Mouse (Mus musculus) megakaryocyte, adult 5-6 weeks (primary cell): ENCODE measurements around the gene Psme4. TPM values are rescaled to one million over a fixed set of nuclear protein-coding genes. Genes with fewer than 3 reads are reported as not detected.

Experiments
- ATAC-seq: 2 replicates; pipeline ENCODE4 v1.8.0; 2016; ENCODE audit warnings: mild to moderate bottlenecking, inconsistent platforms; ENCODE audit not compliant: poor library complexity, severe bottlenecking
- total RNA-seq, 2 experiments: library from RNA; stranded (forward) in 1 of 2; stranded (reverse) in 1 of 2; fragments of 153-499, 151-499 nt in 1 of 2; fragments of 221-1000, 200-1000 nt in 1 of 2; gene quantifications; 2 replicates each; pipeline versions ENCODE4 v1.2.3 to v1.2.4; 2015 to 2017

Psme4 gene
- total RNA-seq, 2 experiments from 2014 or later, result 52.5 to 60.5 TPM

DNA sequence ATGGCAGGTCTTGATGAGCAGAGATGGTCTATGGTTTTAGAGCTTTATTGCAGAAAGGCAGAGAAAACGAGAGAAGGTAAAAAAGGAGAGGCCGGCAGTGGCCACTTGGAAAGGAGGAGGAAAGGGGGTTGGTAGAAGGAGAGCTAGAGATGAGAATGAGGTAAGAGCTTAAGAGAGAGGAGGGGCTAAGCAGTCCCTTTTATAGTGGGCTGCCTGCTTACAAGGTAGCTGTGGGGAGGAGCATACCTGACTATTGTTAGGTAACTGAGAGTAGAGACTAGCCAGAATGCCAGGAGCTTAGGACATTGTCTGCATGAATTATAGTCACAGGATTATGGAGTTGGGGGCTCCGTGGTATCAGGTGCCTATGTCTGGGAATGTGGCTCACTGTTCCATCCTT lies 14.0 kb downstream of the Psme4 start:
- no peak for ATAC-seq

DNA sequence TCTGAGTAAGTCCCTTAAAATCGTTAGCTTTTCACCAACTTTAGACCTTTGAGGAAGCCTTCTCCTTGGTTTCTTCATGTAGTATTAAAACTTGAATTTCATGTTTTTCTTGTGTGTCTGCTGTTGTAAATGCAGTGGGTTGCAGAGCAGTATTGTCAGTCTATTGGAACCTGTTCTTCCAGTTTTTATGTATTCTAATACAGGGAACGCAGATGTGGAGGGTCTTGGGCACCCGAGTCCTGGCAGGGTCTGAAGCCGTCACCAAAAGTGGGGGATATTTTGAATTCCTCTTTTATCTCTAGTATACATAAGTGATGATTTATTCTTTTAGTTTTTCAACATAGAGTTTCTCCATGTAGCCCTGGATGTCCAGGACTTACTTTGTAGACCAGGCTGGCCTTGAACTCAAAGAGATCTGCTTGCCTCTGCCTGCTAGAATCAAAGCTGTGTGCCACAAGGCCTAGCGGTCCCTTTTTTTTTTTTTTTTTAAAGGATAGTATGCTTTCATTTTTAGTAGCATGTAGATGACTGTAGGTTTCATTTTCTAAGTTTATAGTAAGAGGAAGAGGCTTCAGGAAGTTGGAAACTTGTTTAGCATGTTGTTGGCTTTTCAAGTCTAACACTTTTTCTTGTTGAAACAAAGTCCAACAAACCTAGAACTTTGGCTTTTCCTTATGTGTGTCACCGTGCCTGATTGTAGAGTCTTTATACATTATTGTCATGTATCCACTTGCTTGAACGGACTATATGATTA lies 14.9 kb downstream of the Psme4 start:
- peak; percentile 71 for ATAC-seq

DNA sequence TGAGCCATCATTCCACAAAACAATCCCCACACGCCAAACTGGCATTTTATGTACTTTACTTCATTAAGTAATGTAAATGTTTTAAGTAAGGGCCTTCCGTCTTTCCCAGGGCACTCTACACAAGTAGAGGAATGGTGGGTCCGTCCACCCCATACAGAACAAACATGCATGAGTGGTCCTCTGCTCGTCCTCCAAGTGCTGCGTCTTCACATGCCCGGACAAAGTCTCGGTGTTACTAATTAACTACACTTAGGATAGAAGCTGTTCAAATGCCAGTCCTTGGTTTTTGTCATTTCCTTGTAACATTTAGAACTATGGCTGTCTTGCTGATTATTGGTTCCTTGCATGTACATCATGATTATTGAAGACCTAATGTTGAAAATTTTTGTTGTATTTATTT lies 21.2 kb downstream of the Psme4 start:
- no peak for ATAC-seq

DNA sequence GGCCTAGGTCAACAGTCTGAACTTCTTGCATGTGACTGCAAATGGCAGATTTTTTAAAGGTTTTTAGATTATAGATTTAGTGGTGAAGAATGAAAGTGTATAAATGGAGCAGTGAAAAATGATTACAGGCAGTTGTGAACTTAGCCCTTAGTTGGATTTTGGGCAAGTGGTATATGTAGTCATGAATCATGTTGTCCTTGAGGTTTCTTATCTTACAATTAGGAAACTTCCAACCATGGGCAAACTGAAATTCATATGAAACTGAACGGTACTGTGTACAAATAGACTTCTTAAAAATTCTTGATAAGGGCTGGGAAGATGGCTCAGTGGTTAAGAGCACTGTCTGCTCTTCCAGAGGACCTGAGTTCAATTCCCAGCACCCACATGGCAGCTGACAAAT lies 22.2 kb downstream of the Psme4 start:
- ATAC-seq, result no peak

DNA sequence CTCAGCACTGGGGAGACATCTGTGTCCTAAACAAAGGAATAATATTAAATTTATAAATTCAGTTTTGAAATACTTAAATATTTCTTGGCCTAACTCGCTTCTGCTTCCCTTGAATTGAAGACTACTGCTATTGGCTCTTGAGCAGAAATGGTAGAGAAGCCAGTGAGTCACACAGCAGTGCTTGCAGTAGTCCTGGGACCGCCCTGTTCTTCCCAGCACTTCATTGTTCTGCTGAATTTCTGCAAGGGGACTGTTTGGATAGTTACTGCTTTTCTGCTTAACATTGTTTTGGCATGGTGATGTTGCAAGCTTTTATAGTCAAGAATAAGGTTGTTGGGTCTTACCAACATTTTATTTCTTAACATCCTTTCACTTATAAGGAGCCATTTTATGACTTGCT lies 25.7 kb downstream of the Psme4 start:
- no peak for ATAC-seq

DNA sequence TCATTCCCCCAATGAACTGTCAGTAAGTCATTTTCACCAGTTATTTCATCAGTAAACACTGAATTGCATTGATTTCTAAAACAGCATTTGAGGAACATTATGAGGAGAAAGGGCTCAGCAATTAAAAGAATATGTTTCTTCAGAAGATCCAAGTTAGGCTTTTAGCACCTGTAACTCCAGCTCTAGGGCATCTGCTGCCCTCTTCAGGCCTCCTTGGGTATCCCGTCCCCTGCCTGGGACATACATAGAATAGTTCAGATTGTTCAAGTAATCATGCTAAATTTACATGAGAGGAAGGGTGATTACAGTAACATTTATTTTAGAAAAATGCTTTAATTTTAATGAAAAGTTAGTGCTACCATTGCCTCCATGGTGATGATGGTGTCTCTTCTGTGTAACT lies 28.0 kb downstream of the Psme4 start:
- ATAC-seq, result peak; percentile 92

DNA sequence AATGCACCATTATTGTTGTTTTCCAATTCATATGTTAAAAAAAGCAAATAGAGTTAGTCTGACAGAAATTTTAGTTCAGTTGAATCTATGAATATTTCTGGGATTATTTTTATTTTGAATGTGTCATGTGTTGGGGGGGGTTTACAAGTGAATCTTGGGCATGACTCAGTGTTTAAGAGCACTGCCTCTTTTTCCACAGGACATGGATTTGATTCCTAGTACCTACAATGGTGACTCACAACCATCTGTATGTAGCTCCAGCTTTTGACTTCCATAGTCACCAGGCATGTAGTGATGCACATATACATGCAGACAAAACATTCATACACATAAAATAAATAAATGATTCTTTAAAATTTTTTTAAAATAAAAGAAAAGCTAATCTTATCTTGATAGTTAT lies 28.6 kb downstream of the Psme4 start:
- ATAC-seq, result no peak

DNA sequence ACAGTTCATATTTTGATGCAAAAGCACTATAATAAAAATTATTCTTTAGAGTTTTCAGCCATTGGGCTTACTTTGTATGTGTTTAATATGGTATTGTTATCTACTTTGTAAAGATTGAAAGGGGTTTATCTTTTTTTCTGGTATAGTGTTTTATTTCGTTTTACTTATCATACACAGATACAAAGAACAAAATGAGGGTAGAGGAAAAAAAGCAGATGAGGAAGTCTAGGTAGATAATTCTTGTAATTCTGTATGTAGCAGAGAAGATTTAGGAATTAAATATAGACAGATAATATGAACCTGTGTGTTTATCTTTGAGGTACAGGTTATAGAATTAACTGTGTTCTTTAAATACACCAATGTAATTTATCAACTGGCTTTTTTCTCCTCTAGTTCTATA lies 30.9 kb downstream of the Psme4 start:
- ATAC-seq, result no peak

DNA sequence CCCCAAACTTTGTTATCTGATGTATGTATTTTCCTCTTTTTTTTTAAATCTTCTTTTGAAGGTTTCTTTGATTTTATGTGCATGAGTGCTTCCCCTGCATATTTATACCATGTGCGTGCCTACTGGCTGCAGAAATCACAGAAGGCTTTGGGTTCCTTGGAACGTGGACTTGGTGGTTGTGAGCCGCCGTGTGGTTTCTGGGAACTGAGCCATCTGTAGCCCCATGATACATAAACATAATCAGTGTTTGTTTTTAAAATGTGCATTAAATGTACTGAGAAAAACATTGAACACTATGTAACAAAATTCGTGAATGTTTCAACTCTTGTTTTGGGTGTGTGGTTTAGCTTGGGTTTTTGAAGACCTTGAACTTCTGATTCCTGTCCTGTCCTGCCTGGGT lies 49.6 kb downstream of the Psme4 start:
- no peak for ATAC-seq

DNA sequence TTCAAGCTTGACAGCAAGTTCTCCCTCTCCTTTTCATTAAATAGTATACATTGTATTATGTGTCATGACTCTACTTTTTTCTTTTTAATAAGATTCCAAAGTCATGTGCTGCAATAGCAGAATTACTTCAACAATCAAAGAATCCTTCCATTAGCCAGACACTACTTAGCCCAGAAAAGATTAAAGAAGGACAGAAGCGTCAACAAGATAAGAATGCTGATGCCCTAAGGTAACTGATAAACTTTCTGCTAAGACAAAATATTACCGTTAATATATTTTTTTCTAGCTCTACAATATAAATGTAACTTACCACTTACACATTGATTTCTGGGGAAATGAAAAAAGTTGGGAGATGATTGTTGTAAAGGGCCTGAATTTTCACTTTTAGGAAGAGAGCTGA lies 67.3 kb downstream of the Psme4 start:
- no peak for ATAC-seq

DNA sequence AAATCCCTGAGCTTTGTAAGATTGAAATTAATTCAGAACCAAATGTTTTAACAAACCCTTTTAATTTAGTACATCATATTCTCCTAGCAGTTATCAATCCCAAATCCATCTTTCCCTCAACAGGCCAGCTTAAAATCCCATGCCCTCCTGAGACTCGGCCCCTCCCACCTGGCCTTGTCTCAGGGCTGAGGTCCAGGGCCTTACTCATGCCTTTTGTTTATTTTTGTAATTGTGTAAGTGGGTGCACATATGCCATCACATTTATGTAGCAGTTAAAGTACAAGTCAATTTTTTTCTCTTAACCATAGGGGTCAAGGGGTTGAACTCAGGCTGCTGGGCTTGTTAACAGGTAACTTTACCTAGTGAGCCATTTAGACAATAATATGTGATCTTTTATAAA lies 72.8 kb downstream of the Psme4 start:
- ATAC-seq, result no peak

DNA sequence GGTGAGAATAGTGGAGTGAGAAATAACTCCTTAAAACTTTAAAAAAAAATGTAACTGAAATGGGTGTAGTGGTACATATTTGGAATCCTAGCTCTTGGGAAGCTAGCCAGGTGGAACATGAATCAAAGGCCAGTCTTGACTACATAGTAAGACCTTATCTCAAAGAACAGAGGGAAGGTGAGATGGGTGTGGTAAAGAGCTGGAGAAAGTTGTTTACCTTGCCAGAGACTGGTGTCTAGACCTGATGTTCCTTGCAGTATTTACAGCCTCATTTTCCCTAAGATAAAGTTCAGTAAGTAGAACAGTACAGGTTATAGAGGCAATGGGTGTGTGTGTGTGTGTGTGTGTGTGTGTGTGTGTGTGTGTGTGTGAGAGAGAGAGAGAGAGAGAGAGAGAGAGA lies 100.9 kb downstream of the Psme4 start:
- no peak for ATAC-seq

DNA sequence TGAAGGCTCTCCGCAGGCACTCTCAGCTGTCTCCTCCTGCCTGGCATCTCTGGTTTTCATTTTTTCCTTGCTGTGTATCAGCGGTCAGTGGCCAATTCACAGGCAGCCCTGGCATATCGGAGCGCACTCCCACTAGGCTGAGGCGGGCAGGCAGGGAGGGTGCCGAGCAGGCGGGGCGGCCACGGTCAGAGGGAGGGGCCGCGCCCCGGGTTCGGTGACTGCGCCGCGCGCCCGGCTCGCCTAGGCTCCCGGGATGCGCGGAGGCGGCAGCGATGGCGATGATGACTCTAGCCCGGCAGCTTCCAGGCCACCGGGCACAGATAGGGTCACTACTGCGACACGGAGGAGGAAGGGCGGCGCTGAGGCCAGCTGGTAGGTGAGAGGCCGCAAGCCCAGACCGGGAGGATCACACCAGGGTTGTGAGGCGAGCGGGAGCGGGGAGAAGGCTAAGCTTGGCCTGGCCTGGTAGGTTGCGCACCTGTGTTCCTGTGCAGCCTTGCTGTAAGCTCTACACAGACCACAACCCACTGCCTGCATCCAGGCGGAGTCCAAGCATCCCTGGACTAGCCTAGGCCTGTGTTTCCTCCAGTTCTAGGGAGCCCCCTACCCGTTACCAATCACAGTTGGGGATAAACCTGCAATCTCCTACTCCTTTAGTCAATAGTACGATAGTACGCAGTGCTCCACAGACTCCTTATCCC lies 113.8 kb downstream of the Psme4 start, which contains the start of the genes Gpr75 and Asb3:
Gpr75 (plus strand) TSS at position 188 of the 701 bp plus-strand sequence.
Asb3 (plus strand) TSS at position 246 of the 701 bp plus-strand sequence.
- ATAC-seq, result peak; percentile 27; the same call in 1 of the 2 replicates

DNA sequence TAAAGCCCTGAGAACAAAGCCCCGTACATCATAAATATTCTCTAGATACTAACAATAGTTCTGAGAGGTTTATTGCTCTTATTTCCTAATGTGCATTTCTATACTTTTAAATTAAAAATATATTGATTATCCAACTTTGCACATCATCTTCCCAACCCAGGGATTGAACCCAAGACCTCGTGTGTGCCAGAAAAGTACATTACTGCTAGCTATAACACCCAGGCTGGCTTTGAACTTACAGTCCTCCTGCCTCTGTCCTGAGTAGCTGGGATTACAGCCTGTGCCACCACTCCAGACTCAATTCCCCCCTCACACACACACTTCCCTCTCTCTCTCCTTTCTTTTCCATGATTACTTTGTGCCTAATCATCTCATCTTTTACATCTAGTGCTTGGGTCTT lies 116.6 kb downstream of the Psme4 start:
- ATAC-seq, result no peak

DNA sequence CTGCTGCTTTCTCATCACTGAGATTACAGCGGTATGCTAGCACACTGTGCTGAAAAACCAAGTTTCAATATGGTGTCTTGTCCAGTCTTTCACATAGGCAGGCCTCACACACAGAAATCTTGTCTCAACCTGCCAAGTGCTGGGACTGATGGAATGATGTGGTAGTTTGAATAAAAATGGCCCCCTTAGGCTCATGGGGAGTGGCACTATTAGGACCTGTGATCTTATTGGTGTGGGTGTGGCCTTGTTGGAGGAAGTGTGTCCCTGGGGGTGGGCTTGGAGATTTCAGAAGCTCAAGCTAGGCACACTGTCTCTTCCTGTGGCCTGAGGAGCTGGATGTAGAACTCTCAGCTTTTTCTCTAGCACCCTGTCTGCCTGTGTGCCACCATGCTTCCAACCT lies 124.7 kb downstream of the Psme4 start:
- ATAC-seq, result no peak

DNA sequence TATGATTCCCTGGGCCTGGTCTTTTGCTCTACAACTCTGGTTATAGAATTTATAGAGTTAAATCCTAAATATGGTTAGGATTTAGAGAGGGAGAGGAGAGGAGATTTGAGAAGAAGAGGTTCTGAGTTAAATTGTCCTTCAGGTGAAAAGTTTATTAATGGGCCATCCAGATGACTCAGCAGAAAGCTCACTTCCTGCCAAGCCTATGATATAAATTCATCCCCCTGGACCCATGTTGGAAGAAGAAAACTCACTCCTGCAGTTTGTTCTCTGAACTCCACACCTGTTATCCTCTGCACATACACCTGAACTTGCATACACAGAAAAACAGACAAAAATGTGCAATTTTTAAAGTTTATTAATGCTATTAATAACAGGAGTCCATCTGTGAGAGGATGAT lies 127.8 kb downstream of the Psme4 start:
- ATAC-seq, result no peak

DNA sequence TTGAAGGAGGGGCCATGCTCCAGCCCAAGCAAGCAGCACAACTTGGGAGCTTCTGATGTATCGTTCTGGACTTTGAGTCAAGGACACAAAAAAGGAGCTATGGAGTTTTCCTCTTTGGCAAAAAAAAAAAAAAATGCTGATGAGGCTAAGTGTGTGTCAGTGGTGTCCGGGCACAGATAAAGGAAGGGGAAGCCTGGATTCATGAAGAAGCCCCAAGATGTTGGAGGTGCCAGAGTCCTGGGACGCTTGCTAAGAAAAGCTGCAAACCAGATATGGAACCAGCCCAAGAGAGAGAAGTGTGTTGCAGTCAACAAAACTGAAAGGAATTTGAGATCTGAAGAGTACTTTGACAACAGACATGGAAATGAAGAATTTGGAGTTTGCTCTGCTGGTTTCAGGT lies 140.8 kb downstream of the Psme4 start:
- no peak for ATAC-seq

DNA sequence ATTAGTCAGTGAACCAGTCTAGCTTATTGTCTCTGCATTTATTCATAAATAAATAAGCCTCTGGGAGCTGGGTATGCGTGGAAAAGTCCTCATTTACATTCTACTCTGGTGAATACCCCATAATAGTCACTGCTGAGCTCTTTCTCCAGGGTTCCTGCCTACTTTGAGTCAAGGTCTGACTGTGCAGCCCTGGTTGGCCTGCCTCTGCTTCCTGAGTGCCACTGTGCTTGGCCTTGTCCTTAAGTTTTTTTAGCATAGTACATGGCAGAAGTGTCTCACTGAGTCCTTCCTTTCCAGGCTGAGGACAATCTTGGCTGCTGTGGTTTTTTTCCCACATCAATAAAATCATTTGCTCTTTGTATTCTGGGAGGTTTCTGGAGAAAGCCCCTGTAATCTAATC lies 149.1 kb downstream of the Psme4 start:
- ATAC-seq, result no peak

DNA sequence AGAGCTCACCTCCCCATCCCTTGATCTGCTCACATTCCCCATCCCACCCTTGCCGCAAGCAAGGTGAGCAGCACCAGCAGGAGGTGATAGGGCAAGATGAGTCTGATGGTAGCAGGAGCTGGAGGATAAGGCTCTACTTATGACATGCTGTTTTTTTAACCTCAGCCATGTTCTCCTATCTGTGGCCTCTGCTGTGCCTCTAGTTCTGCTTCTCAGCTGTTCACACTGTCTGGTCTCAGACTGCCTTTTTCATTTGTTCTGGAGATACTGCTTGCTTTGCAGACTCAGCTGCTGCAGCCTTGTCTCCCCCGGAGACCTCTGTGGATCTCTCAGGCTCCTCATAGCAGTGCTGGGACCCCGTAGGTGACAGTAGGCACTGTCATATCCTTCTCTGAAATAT lies 151.8 kb downstream of the Psme4 start:
- ATAC-seq, result no peak

DNA sequence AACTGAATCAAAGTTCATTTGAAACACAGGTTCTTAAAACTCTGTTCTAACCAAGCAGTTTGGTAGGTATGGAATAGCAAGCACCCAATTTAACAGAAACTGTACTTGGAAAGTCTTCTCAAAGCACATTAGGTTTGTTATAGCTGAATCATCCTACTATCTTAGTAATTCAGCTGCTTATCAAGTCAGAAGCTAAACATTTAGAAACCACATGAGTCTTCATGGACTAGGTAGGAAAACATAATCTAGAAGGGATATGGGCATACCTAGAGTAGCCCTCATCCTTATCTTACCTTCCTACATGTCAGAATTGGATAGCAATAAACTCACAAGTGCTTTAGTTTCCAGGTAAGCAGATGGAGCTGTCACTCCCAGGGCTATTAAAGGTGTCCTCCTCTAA lies 156.6 kb downstream of the Psme4 start:
- ATAC-seq, result no peak

DNA sequence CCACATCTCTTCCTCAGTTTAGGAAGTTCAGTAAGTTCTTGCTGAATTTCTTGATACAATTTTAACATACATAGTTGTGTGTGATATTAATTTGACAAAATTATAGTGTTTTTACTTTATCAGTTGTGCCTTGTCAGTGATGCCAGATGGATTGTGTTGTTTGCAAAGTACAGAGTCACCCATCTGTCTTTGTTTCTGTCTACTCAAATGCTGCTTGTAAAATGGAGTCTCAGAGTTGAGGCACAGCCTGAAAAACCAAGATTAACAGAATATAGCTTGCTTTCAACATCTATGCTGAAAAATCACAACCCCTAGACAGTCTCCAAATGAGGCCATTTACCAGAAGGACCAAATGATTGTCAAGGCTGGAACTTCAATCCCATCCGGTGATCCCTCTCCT lies 157.0 kb downstream of the Psme4 start:
- no peak for ATAC-seq
